Mouse (Mus musculus) kidney, adult 2 months (tissue): ENCODE measurements at regions not wholly inside any gene's neighbourhood (a gene's known extent, or its start where the extent isn't known, plus 50 kb on each side); places are given as distances from the start of the nearest gene placed in this dataset.

Experiments
- DNase-seq: peaks from one replicate; pipeline ENCODE4 v3.0.0; 2021
- H3K27ac ChIP-seq: fragments of 200-500 bp; 2 replicates; pipeline ENCODE4 v1.5.1; 2012; ENCODE audit warnings: low read depth, low read length, control low read depth, inconsistent platforms; ENCODE audit not compliant: insufficient read depth
- H3K27me3 ChIP-seq: fragments of 200-500 bp; replicated peaks from 2 replicates; pipeline ENCODE4 v1.6.1; 2012; ENCODE audit warnings: mild to moderate bottlenecking, moderate library complexity, low read length, inconsistent platforms; ENCODE audit not compliant: control insufficient read depth, insufficient read depth
- H3K36me3 ChIP-seq: fragments of 200-500 bp; 2 replicates; pipeline ENCODE4 v1.6.1; 2012; ENCODE audit warnings: mild to moderate bottlenecking, moderate library complexity, low read length, inconsistent platforms; ENCODE audit not compliant: control insufficient read depth, insufficient read depth
- H3K4me1 ChIP-seq: fragments of 200-500 bp; 2 replicates; pipeline ENCODE4 v1.6.1; 2011; ENCODE audit warnings: low read length; ENCODE audit not compliant: control insufficient read depth, insufficient read depth
- H3K4me3 ChIP-seq: fragments of 200-500 bp; 2 replicates; pipeline ENCODE4 v1.5.1; 2011; ENCODE audit warnings: mild to moderate bottlenecking, low read depth, low read length, control low read depth; ENCODE audit not compliant: insufficient read depth
- CTCF ChIP-seq: fragments of 200-500 bp; conservative IDR thresholded peaks from 2 replicates; pipeline ENCODE4 v1.5.1; 2011; ENCODE audit warnings: low read depth, mild to moderate bottlenecking, control low read depth, low read length, moderate library complexity, mixed read lengths; ENCODE audit not compliant: insufficient read depth, insufficient read length
- POLR2A ChIP-seq: fragments of 200-500 bp; IDR thresholded peaks from one replicate; pipeline ENCODE4 v1.6.1; 2011; ENCODE audit warnings: low read depth, low read length, control low read depth
- WGBS: fragments of 180-500 bp; shearing (Covaris S2); methylation state at CpG from one replicate; pipeline ENCODE4 v1.1.7; 2018; 5-methylcytosine and 5-hydroxymethylcytosine counted together

DNA sequence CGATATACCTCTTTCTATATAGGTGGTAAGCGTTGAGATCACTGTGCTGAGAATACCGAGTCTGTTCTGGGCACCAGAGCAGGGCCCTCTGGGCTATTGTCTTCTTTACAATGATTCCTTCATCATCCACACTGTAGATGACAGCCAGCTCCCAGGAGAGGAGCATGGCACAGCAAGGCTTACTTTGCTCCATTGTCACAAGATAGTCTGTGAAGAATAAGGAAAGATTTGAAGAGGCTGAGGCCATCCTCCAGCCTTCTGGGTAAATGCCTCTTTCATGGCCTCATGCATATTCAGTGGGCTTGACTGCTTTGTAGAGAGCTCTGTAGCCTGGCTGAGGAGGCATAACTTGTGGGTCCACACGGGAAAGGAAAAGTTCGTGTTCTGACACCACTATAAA, 136.3 kb upstream of the Krr1 start:
- TF ChIP-seq POLR2A (no peak), CTCF (no peak)
- no peak for DNase-seq
- Histone ChIP-seq H3K36me3 (no peaks in the 10 kb centered on the region), H3K4me3 (no peak overlapping the region), H3K27me3 (no peaks in the 10 kb centered on the region), H3K4me1 (peaks cover 6% of the 10 kb centered on the region; the same call in 1 of the 2 replicates), H3K27ac (no peak overlapping the region)
- WGBS: 60% methylated on average over 5 of the region's 5 CpGs

DNA sequence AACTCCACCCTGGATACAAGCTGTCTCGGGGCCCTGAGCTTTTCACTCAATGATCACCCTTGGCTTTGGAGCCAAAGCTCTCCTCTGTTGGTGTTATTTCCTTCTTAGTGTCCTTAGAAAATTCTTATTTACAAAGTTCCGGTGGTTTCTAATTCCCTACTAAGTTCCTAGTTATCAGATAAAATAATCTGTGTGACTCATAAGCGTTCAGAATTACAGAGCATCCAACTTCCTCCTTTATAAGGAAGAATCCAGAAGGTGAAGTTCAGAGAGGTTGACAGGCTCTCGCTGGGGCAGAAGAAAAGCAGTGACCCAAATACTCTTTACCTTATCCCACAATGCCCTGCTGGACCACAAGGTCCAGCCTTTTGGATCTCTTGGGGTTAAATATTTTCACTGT, 135.7 kb upstream of the Krr1 start:
- no peak overlapping the region for H3K27ac ChIP-seq
- H3K27me3 ChIP-seq: no peaks in the 10 kb centered on the region
- TF ChIP-seq POLR2A: no peak
- TF ChIP-seq CTCF: no peak
- 55% methylated on average over 4 of the region's 4 CpGs for WGBS
- no peak for DNase-seq
- peaks cover 6% of the 10 kb centered on the region; the same call in 1 of the 2 replicates for H3K4me1 ChIP-seq
- no peak overlapping the region for H3K4me3 ChIP-seq
- H3K36me3 ChIP-seq: no peaks in the 10 kb centered on the region

DNA sequence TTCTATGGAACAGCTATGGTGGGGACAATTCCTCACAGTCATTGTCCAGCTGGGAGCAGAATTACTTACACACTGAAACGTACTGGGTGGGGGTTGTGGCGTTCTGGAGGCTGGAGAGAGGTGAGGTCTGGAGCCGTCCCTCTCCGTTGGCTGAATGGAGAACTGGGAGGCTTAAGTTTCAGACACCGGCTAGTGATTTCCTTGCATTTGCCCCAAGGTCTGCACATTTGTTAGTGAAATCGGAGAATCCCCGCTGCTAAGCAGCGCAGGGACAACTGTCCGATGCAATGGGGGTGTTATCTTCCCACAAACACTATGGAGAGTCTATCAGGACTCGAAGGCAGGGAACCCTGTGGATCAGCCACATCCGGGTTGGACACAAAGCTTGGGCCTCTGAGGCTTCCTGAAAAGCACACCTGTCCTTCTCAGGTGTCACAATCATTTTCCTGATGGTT, 130.1 kb upstream of the Krr1 start:
- Histone ChIP-seq H3K4me1 (no peaks in the 10 kb centered on the region), H3K4me3 (no peak overlapping the region), H3K27me3 (no peaks in the 10 kb centered on the region; the same call in 1 of the 2 replicates), H3K36me3 (no peaks in the 10 kb centered on the region), H3K27ac (no peak overlapping the region)
- 50% methylated on average over 11 of the region's 11 CpGs for WGBS
- DNase-seq: no peak
- TF ChIP-seq CTCF (no peak), POLR2A (no peak)

DNA sequence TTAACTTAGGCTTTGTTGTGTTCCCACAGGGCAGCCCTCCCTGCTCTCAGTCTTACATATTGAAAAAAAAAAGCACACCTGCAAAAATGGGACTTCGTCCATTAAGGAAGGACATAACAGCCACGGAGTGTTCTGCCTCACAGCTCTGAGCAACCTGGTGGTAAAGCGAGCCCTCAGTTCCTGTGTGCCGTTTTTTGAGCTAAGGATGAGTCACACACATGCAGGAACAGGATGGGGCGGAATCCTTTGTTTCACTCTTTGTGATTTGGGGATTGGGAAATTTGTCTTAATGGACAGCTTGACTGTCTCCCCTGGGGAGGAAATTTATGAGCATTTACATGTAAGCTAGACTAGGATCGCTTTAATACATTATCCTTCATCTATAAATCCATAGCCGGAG, 129.6 kb upstream of the Krr1 start:
- Histone ChIP-seq H3K27ac (no peak overlapping the region), H3K27me3 (no peaks in the 10 kb centered on the region; the same call in 1 of the 2 replicates), H3K4me3 (no peak overlapping the region), H3K36me3 (no peaks in the 10 kb centered on the region), H3K4me1 (no peaks in the 10 kb centered on the region)
- DNase-seq: no peak
- WGBS: 43% methylated on average over 7 of the region's 7 CpGs
- TF ChIP-seq CTCF (no peak), POLR2A (no peak)

DNA sequence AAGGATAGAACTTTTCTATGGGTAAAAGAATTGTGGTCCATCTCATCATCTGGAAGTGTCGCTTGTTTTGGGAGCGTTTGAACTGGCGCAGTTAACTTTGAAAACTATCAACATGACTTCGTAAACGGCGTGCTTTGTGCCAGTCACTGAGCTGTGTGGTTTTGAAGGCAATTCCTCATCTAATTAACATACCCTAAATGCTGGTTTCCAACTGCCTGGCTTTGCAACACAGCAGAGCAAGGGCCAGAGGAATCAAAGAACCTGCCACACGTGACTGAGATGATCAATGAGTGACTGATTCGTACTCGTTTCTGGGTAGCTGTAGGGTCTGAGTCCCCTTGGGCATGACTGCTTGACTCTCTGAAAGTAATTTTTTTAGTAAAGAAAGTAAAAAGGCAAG, 129.2 kb upstream of the Krr1 start:
- Histone ChIP-seq H3K36me3 (no peaks in the 10 kb centered on the region), H3K4me3 (no peak overlapping the region), H3K27ac (no peak overlapping the region), H3K4me1 (no peaks in the 10 kb centered on the region), H3K27me3 (no peaks in the 10 kb centered on the region; the same call in 1 of the 2 replicates)
- no peak for TF ChIP-seq CTCF
- TF ChIP-seq POLR2A: no peak
- 58% methylated on average over 9 of the region's 9 CpGs for WGBS
- DNase-seq: no peak

DNA sequence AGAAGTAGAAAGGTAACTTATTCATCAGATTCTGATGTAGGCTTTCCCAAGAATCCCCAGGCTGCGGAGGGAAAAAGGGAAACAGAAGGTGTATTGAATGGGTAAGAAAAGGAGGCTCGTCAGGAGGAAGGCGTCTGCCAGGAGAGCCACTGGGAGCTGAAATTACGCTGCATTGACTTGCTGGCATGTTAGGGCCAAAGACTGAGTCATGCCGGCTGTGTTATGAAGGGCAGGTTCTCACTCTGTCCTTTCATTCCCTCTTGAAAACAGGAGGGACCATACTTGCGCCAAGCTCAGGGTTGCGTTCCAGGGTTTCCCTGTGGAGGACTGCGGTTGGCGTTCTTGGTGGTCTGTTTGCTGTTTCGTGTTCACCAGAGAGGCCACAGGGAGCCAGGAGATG, 128.3 kb upstream of the Krr1 start:
- 92% methylated on average over 10 of the region's 10 CpGs for WGBS
- no peak for DNase-seq
- H3K4me1 ChIP-seq: no peaks in the 10 kb centered on the region
- H3K27ac ChIP-seq: no peak overlapping the region
- no peaks in the 10 kb centered on the region for H3K36me3 ChIP-seq
- TF ChIP-seq POLR2A (no peak), CTCF (no peak)
- no peaks in the 10 kb centered on the region; the same call in 1 of the 2 replicates for H3K27me3 ChIP-seq
- H3K4me3 ChIP-seq: no peak overlapping the region

DNA sequence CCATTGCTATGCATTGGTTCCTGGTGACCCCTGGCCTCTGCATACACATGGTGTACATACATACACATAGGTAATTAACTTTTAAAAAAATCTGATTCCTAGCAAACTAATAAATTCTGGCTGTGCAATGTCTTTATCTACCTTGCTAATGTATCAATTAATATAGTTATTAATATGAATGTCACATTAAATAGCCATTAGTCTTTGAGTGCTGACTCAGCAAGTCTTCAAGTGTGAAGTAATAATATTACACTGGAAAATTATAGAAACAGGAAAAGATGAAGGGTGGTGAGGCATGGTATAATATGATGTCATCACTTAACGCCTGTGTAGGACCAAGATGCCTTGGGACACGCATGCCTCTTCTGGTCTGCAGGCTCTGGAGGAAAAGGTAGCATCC, 126.5 kb upstream of the Krr1 start:
- H3K4me3 ChIP-seq: no peak overlapping the region
- H3K27ac ChIP-seq: no peak overlapping the region
- H3K4me1 ChIP-seq: no peaks in the 10 kb centered on the region
- no peaks in the 10 kb centered on the region for H3K36me3 ChIP-seq
- no peak for DNase-seq
- H3K27me3 ChIP-seq: no peaks in the 10 kb centered on the region; the same call in 1 of the 2 replicates
- WGBS: 97% methylated on average over 2 of the region's 2 CpGs
- no peak for TF ChIP-seq POLR2A
- no peak for TF ChIP-seq CTCF
